Mouse (Mus musculus) testis, adult 2 months (tissue): ENCODE measurements around the gene Plcb3.

Experiments used
- CTCF ChIP-seq: fragments of 200-500 bp; IDR thresholded peaks from 2 replicates; pipeline ENCODE4 v1.5.1; 2012; ENCODE audit warnings: low read depth, mild to moderate bottlenecking, inconsistent platforms, low read length, moderate library complexity; ENCODE audit not compliant: control insufficient read depth, insufficient read depth, insufficient replicate concordance
- POLR2A ChIP-seq: fragments of 200-500 bp; IDR thresholded peaks from 2 replicates; pipeline ENCODE4 v1.6.1; 2012; ENCODE audit warnings: low read depth, mild to moderate bottlenecking, inconsistent platforms, low read length, moderate library complexity; ENCODE audit not compliant: control insufficient read depth

GRCm38 (mm10) chr19:6995255-6995991, 19.2 kb upstream of the Plcb3 start:
- TF ChIP-seq CTCF (no peak), POLR2A (no peak)
